8 mouse cellular contexts compared by ENCODE assay signal in the genomic region with DNA sequence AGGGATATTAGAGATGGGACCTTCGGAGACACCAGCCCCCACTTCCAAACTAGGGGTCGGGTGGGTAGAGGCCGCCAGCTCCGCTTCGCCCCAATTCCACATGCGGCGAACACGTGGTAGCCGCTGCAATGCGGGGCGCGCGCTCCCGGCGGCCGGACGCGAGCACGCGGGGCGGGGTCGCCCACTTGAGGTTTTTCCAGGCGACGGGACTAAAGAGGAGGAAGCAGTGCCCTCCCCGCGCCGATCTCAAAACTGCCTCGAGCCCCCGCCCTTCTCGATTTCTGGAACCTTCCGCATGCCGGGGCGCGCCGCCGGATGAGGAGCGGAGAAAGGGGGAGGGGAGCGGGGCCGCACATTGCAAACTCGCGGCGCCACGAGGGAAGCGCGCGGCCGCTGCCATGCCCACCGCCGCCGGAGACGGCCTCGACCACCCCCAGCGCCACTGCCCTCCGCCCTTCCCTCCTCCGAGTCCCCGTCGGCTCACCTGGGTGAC. TPM values are rescaled to one million over a fixed set of nuclear protein-coding genes. Genes with fewer than 3 reads are reported as not detected.
DNase-seq lines count a peak whose midpoint lies in the region; ATAC-seq lines count a peak whose summit lies in the region.

No protein-coding gene starts in this region.

- H3K4me2 ChIP-seq in hindbrain, embryonic 12.5 days (replicated peaks), result peak overlapping the region; percentile 78

- no peaks in the 10 kb centered on the region for H3K27me3 ChIP-seq in hindbrain, embryonic 12.5 days

- no peaks in the 10 kb centered on the region for H3K9me3 ChIP-seq in hindbrain, embryonic 12.5 days (replicated peaks)

- DNase-seq in MEL-GATA-1-ER (ENCODE audit: extremely low read depth, low read depth), result peak; percentile 49
- peak; percentile 88 for DNase-seq in cerebellum, adult 8-10 months
- peak; percentile 75 to 81 for DNase-seq in layer of hippocampus, postnatal 25 days (ENCODE audit: extremely low spot score in 1 of 2, low spot score in 1 of 2)
- DNase-seq in lung, postnatal 14 days, result peak; percentile 93
- DNase-seq in retina, adult 2 months (ENCODE audit: low read depth, low spot score), result peak; percentile 63
- DNase-seq in thymus, postnatal 36 days, result peak; percentile 84 to 89

- peak overlapping the region; percentile 97 for H3K9ac ChIP-seq in hindbrain, embryonic 12.5 days

- peak overlapping the region; percentile 78 for H3K4me3 ChIP-seq in hindbrain, embryonic 12.5 days

- peaks cover 31% of the 10 kb centered on the region for H3K36me3 ChIP-seq in hindbrain, embryonic 12.5 days

- H3K4me1 ChIP-seq in hindbrain, embryonic 12.5 days, result peaks cover 38% of the 10 kb centered on the region

- peak overlapping the region; percentile 99 for H3K27ac ChIP-seq in hindbrain, embryonic 12.5 days

- peak; percentile 53 for ATAC-seq in frontal cortex, adult (ENCODE audit: low TSS enrichment)
- ATAC-seq in hindbrain, embryonic 12.5 days (ENCODE audit: low FRiP score), result peak; percentile 36

- WGBS in hindbrain, embryonic 12.5 days, result under 1% methylated on average over 52 of the region's 57 CpGs

RNA-seq across cellular contexts. Expression of a gene that starts 0.5 kb away (rescaled TPM):
- 405 and 424 TPM in 2 replicates for polyA plus RNA-seq in hindbrain, embryonic 12.5 days (2016; fragmentation: Nextera tagmentation; extraction: Ambion mirVana)
- total RNA-seq in layer of hippocampus, postnatal 25 days (2021), result 100 to 1,000 TPM; 155 to 171 TPM

RNA-seq across cellular contexts. Expression of a gene that starts 24.8 kb away (rescaled TPM):
- polyA plus RNA-seq in hindbrain, embryonic 12.5 days (2016; fragmentation: Nextera tagmentation; extraction: Ambion mirVana), result 24.9 and 30.8 TPM in 2 replicates
- 10 to 100 TPM; 19.8 to 22.4 TPM for total RNA-seq in layer of hippocampus, postnatal 25 days (2021)

RNA-seq across cellular contexts. Expression of a gene that starts 48.4 kb away (rescaled TPM):
- polyA plus RNA-seq in hindbrain, embryonic 12.5 days (2016; fragmentation: Nextera tagmentation; extraction: Ambion mirVana), result 43.9 and 45.5 TPM in 2 replicates
- total RNA-seq in layer of hippocampus, postnatal 25 days (2021), result 10 to 100 TPM; 14.3 to 16.2 TPM

RNA-seq across cellular contexts. Expression of a gene that starts 58.6 kb away (rescaled TPM):
- polyA plus RNA-seq in hindbrain, embryonic 12.5 days (2016; fragmentation: Nextera tagmentation; extraction: Ambion mirVana), result 10.0 and 11.0 TPM in 2 replicates
- total RNA-seq in layer of hippocampus, postnatal 25 days (2021), result 1 to 10 TPM; 3.9 to 4.6 TPM

Comparison
In these comparisons a context has a peak if more than half of its experiments do, and no peak if none do; other contexts are left out.
1. Peak in every context shown above with its lines: DNase-seq, ATAC-seq, H3K4me3 ChIP-seq and H3K27ac ChIP-seq.